Mouse (Mus musculus): ENCODE data around the gene Ccdc42.

Ccdc42 gene

GRCm38 (mm10) chr11:68589055-68589809, 2.4 kb downstream of the Ccdc42 start:
- DNase-seq = peak; percentile 80

DNA sequence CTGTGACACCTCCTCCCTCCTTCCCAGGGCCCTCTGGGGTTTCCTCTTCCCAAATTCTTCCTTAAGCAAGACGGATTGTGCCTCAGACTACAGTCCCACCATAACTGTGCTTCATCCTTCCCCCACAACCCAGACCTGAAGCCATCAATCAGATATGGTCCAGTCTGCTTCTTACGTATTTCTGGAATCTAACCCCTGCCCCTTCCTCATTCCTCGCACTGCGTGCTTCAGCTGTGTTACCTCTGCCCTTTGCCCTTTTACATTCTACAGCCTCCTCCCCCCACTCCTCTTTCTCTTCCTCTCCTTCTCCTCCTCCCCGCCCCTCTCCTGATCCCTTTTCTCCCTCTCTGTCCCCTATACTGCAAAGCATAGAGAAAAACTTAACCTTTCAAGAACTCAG, 4.9 kb downstream of the Ccdc42 start:
- DNase-seq = no peak

DNA sequence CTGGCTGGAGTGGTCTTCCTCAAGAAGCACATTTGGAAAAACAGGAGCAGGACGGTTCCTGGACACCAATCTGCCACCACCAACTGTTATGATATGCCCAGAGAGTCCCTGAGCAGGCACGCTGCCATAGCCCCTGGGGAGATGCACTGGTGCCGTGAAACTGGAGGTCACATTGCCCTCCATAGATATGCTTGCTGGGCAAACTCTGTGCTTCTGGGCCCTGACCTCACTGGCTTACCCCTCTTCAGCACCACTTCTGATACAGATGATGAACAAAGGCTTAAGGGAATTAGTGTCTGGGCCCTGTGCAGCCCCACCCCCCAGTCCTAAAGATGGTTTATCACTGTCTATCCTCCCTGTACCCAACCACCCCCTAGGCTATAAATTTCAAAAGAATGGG, 6.4 kb downstream of the Ccdc42 start:
- DNase-seq = no peak

DNA sequence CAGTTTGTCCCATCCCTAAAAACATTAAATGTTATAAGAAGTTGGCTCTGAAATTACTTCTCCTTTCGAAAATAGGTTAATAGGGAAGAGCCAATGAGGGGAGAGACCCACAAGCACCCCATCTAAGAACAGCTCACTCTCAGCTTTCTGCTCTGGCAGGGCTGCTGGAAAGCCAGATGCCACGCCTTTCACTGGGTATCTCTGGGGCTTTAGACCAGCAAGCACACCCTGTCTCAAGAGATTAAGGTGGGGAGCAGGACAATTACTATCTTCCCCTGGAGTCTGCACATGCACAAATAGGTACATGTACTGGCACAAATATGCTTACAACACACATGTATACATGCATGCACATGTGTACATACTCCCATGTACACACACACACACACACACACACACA, 11.1 kb downstream of the Ccdc42 start:
- DNase-seq = no peak

GRCm38 (mm10) chr11:68600551-68601021, 13.8 kb downstream of the Ccdc42 start:
- DNase-seq = peak; percentile 42

GRCm38 (mm10) chr11:68601486-68601991, 14.7 kb downstream of the Ccdc42 start:
- DNase-seq = no peak

DNA sequence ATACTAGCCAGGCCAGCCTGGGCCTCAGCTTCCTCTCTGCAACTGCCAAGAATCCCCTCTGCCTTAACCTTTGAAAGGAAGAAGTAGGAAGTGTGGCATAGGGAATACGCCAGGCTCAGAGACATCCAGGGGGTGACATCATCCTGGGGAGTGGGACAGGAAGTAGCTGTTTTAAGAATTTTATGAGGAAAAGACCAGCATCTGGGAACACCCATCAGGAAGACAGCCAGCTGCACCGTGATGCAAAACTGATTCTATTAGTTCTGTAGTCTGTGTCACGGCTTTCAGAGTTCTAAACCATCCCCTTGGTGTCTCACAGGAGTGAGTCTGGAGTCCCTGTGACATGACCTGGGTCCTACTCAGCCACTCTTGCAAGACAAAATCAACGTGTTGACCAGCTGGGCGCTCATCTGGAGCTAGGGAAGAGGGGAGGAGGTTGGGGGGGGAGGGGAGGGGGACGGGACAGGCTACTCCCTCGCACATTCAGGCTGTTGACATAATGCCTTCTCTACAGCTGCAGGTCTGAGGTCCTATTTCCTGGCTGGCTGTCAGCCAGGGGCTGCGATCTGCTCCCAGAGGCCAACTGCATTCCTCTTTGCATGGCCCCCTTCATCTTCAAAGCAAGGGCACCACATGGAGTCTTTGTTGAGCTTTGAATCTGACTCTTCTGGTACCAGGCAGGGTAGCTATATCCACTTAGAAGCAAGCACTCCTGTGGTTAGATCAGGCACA, 15.5 kb downstream of the Ccdc42 start:
- DNase-seq = no peak

DNA sequence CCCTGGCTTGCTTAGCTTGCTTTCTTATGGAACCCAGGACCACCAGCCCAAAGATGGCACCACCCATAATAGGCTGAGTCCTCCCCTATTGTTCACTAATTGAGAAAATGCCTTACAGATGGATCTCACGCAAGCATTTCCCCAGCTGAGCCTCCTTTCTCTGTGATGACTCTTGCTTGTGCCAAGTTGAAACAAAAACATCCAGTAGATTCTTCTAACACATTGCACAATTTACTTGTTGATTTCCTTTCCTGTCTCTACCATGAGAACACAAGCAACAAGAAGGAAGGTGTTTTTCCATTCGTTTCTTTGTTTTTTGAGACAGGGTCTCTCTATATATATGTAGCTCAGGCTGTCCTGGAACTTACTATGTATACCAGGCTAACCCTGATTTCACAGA, 20.2 kb downstream of the Ccdc42 start:
- no peak for DNase-seq

DNA sequence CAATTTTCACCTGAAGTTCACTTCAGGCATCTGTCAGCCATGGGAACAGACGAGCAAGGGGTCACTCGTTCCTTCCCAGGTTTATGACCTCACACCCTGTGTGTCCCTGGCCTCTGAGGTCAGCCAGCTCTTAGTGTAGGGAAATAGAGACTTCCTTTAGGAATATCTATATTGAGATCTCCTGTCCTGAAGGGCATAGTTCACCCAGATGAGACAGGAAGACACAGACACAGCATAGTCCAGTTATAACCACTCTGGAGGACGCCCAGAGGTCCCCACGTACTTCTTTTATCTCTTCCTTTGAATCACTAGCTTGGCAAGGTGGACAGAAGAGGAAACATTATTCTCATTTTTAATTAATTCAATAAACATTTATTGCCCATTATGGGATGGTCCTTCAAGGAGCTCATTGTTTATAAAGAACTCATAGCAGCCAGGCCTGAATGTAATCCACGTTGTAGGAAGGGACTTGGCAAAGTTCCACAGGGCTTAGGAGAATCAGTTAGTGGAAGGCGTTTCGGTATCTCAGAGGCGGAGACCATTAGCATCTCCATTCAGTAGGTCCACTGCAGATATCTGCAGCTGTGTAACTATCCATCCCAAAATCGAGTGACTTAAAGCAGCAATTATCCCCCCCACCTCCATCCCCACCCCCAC, 23.2 kb downstream of the Ccdc42 start:
- no peak for DNase-seq

GRCm38 (mm10) chr11:68610567-68610947, 23.7 kb downstream of the Ccdc42 start:
- DNase-seq = no peak

DNA sequence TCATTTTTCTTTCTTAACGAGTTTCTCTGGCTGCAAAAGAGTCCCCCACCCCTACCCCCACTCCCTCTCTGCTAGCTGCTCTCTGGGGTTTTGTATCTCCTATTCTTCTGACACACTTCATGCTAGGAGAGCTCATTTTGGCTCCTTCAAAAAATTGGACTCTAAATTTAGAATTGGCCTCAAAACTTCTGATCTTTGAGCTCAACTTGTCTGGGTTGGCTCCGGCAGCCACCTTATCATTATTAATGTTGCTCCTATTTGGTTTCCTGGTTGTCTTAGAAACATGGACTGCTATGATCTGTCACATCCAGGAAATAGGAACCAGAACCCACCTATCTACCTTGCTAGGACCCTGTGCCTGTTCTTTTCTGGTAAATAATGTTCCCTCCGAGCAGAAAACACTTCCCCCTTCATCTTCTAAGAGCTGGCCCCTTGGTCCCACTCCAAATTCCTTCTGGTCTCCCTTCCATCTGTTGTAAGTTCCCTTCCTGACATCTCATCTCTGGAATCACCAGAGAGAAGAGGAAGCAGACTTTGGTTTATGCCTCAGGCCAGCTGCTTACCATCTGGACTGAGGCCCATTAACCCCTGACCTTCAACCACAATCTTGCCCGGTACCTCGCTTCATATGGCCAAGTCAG, 26.4 kb downstream of the Ccdc42 start:
- DNase-seq = no peak

DNA sequence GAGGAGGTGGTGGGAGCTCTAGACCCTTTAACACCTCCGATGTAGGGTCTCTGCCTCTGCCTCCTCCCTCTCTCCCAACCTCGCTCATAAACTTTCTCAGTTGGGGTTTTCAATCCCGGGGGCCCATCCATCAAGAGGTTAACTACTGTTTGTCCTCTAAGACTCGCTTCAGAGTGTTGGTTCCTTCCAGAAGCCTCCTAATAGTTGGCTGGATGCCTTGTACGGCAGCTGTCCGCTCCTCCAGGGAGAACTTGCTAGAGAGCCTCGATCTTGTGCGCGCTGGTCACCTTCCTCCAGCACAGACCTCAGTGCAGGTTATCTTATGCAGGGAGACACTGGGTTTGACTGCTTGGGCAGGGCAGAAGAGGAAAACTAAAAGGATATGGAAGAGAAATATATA, 35.9 kb downstream of the Ccdc42 start:
- DNase-seq = no peak

- peak; percentile 76 for DNase-seq
These were observed 36.5 kb downstream of the Ccdc42 start for GRCm38 (mm10) chr11:68623225-68623870.

DNA sequence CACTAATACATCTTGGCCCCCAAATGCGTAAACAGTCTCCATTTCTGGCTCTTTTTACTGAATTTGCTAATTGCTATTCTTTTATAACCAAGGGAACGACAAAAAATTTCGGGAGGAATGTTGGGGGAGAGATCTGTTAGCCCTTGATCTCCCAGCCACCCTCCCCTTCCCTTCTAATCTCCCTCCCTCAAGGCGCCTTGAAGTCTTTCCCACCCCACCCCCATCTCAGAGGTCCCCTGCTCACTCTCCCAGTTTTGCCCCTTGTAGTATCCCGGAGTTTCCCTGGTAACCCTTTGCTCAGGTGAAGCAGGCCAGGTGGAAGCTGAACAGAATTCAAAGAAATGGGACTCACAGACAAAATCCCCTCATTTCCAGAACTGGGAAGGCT, 37.0 kb downstream of the Ccdc42 start:
- no peak for DNase-seq

- DNase-seq = peak; percentile 43
These were observed 44.9 kb downstream of the Ccdc42 start for GRCm38 (mm10) chr11:68631611-68632316.

DNA sequence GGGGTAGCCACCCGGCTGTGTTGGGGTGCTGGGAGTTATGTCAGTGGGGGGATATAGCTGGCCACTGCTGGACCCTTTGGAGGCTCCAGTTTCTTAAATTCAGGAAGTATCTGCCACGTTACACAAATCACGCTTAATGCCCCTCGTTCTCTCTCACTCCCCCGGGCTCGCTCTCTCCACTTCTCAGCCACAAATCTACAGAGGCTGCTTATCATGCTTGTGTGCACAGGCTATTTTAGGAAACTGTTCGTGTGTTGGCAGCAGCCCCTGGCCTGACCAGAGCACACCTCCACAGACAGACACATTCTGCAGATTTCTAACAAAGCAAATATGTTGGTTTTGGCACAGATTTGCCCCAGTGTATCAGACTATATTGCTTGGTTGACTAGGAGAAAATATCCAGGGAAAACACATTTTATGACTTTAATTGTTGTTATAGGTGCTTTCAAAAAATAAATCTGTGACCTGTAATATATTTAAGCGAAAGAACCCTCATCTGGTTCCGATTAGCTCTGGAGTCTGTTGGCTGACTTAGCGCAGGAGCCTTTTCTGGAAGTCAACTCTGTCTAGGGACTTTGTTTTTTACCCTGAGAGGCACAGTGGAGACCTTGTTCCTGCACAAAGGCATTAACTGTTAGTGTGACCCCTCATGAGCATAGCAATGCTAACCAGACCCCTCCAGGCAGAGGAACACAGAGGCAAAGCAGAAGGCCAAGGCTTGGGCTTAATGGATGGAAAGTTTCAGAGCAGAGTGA, 51.2 kb downstream of the Ccdc42 start:
- no peak for DNase-seq

- DNase-seq = no peak
These were observed 54.5 kb downstream of the Ccdc42 start for GRCm38 (mm10) chr11:68641361-68641760.

DNA sequence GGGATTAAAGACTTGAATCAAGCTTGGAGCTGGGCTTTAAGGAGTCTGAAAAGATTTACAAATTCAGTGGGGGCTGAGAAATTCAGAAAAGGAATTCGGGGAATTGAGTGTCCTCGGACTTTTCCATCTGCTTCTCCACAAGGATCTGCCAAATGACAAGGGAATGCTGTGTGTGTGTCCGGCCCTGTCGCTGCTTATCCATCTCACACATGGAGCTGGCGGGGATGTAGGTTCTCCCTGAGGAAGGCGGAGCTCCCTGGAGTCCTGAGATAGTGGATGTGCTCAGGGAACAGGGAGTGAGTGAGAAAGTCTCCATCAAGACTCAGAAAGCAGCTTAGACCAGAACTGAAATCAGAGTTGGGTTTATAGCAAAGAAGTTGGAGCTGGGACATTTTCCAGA, 58.0 kb downstream of the Ccdc42 start:
- DNase-seq = no peak

All from right cerebral cortex, adult 18-20 months (tissue).